Mouse (Mus musculus): Measurements from ENCODE around the gene Sdhaf1.

Gene Sdhaf1

GRCm38 (mm10) chr7:30325364-30325763 lies 1.7 kb upstream of the Sdhaf1 start:
- DNase-seq (ENCODE audit: low spot score), result no peak

- no peak for DNase-seq (ENCODE audit: low spot score)
These were observed 727 bp upstream of the Sdhaf1 start for GRCm38 (mm10) chr7:30324300-30324944.

GRCm38 (mm10) chr7:30322865-30323264 lies 830 bp downstream of the Sdhaf1 start:
- DNase-seq (ENCODE audit: low spot score), result no peak

- DNase-seq (ENCODE audit: low spot score), result peak; percentile 94
These were observed 1.4 kb downstream of the Sdhaf1 start for GRCm38 (mm10) chr7:30322285-30322667.

GRCm38 (mm10) chr7:30321539-30322284 lies 2.0 kb downstream of the Sdhaf1 start, which contains the start of gene E130208F15Rik:
Gene E130208F15Rik (plus strand): TSS chr7:30321740.
- DNase-seq (ENCODE audit: low spot score), result peak; percentile 49

GRCm38 (mm10) chr7:30320946-30321345 lies 2.7 kb downstream of the Sdhaf1 start:
- no peak for DNase-seq (ENCODE audit: low spot score)

- no peak for DNase-seq (ENCODE audit: low spot score)
These were observed 5.6 kb downstream of the Sdhaf1 start for GRCm38 (mm10) chr7:30318142-30318541.

GRCm38 (mm10) chr7:30315559-30316529 lies 7.9 kb downstream of the Sdhaf1 start:
- DNase-seq (ENCODE audit: low spot score), result no peak

GRCm38 (mm10) chr7:30314721-30315155 lies 9.0 kb downstream of the Sdhaf1 start, which contains the start of gene Syne4:
Gene Syne4 (plus strand): TSS chr7:30314807.
- DNase-seq (ENCODE audit: low spot score), result no peak

GRCm38 (mm10) chr7:30313666-30314320 lies 9.9 kb downstream of the Sdhaf1 start:
- no peak for DNase-seq (ENCODE audit: low spot score)

- no peak for DNase-seq (ENCODE audit: low spot score)
These were observed 13.6 kb downstream of the Sdhaf1 start for GRCm38 (mm10) chr7:30310136-30310535.

GRCm38 (mm10) chr7:30309395-30310129 lies 14.1 kb downstream of the Sdhaf1 start:
- no peak for DNase-seq (ENCODE audit: low spot score)

GRCm38 (mm10) chr7:30308076-30309005 lies 15.4 kb downstream of the Sdhaf1 start, which contains the start of gene Alkbh6:
Gene Alkbh6 (plus strand): TSS chr7:30308717.
- peak; percentile 77 for DNase-seq (ENCODE audit: low spot score)

GRCm38 (mm10) chr7:30306083-30306779 lies 17.5 kb downstream of the Sdhaf1 start:
- DNase-seq (ENCODE audit: low spot score), result no peak

GRCm38 (mm10) chr7:30300914-30301313 lies 22.8 kb downstream of the Sdhaf1 start:
- DNase-seq (ENCODE audit: low spot score), result no peak

- DNase-seq (ENCODE audit: low spot score), result no peak
These were observed 26.4 kb downstream of the Sdhaf1 start for GRCm38 (mm10) chr7:30297266-30297665.

- no peak for DNase-seq (ENCODE audit: low spot score)
These were observed 26.9 kb downstream of the Sdhaf1 start for GRCm38 (mm10) chr7:30296816-30297215.

- no peak for DNase-seq (ENCODE audit: low spot score)
These were observed 28.6 kb downstream of the Sdhaf1 start for GRCm38 (mm10) chr7:30295103-30295502.

- DNase-seq (ENCODE audit: low spot score), result no peak
These were observed 29.4 kb downstream of the Sdhaf1 start for GRCm38 (mm10) chr7:30294296-30294695.
